Mouse (Mus musculus): ENCODE results near the gene Ptprs.

GRCm38 (mm10) chr17:56472733-56473610 is 3.3 kb downstream of the Ptprs start:
- TF ChIP-seq CTCF (IDR thresholded peaks at IDR 0.05; ENCODE audit: control insufficient read depth, insufficient read depth, insufficient replicate concordance, low read depth, low read length) (no peak; the same call in 1 of the 2 replicates), POLR2A (IDR thresholded peaks at IDR 0.05; ENCODE audit: control insufficient read depth, low read depth, low read length) (no peak)
